Mouse (Mus musculus): ENCODE results near the gene Ivns1abp. TPM values are rescaled to one million over a fixed set of nuclear protein-coding genes. Genes with fewer than 3 reads are reported as not detected.
A peak's percentile ranks its signal among the peaks of the same experiment; 100 is the strongest.

Gene Ivns1abp
- polyA plus RNA-seq, 1 experiment: 93.8 TPM

DNA sequence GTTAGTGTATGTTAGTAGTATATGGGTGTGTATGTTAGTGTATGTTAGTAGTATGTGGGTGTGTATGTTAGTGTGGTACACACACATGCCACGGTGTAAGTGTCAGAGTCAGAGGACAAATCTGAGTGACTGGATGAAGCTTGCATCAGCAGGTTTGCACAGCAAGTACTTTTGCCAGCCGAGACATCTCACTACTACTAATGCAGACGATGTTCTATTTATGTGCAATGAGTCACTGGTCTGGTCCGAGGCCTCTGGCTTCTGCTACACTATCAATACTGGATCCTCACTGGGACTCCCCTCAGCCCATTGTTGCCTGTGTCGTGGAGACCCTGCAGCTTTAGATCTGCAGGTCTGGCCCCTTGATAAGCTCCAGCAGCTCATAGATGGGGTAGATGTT, 27.3 kb downstream of the Ivns1abp start:
- Histone ChIP-seq H3K27ac (ENCODE audit: control insufficient read depth, insufficient read depth, low read length) (no peak overlapping the region), H3K36me3 (ENCODE audit: control insufficient read depth, insufficient read depth, low read length) (peaks cover 28% of the 10 kb centered on the region), H3K4me1 (replicated peaks; ENCODE audit: control insufficient read depth, insufficient read depth, low read length) (no peaks in the 10 kb centered on the region), H3K4me3 (ENCODE audit: control insufficient read depth, insufficient read depth, low read length) (no peak overlapping the region), H3K27me3 (ENCODE audit: control insufficient read depth, insufficient read depth, low read length) (no peaks in the 10 kb centered on the region)
- WGBS: 97% methylated on average over 5 of the region's 5 CpGs
- TF ChIP-seq CTCF (IDR thresholded peaks at IDR 0.05; ENCODE audit: borderline replicate concordance, control insufficient read depth, extremely low read depth, insufficient read depth, low read length, poor library complexity) (no peak), POLR2A (IDR thresholded peaks at IDR 0.05; ENCODE audit: control insufficient read depth, extremely low read depth, insufficient read depth, low read length, poor library complexity) (no peak)
- DNase-seq: no peak

DNA sequence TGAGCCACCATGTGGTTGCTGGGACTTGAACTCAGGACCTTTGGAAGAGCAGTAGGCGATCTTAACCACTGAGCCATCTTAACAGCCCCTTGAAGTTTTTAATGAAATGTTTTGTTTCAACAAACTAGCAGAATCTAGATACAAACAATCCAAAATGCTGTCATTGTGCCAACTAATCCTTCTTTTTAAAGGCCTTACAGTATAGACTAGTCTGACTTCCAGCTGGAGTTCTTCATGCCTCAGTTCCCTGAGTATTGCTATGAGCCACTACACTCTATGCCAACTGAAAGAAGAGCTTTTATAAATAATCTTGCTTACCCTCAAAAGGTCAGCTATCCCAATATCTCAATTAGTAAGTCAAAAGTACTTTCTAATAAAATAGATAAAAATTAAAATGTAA, 28.5 kb downstream of the Ivns1abp start:
- WGBS: 95% methylated on average over 1 of the region's 1 CpGs
- H3K27me3 ChIP-seq (ENCODE audit: control insufficient read depth, insufficient read depth, low read length): no peaks in the 10 kb centered on the region
- H3K36me3 ChIP-seq (ENCODE audit: control insufficient read depth, insufficient read depth, low read length): peaks cover 27% of the 10 kb centered on the region
- no peak overlapping the region for H3K4me3 ChIP-seq (ENCODE audit: control insufficient read depth, insufficient read depth, low read length)
- H3K27ac ChIP-seq (ENCODE audit: control insufficient read depth, insufficient read depth, low read length): no peak overlapping the region
- TF ChIP-seq POLR2A (IDR thresholded peaks at IDR 0.05; ENCODE audit: control insufficient read depth, extremely low read depth, insufficient read depth, low read length, poor library complexity) (no peak), CTCF (IDR thresholded peaks at IDR 0.05; ENCODE audit: borderline replicate concordance, control insufficient read depth, extremely low read depth, insufficient read depth, low read length, poor library complexity) (no peak)
- H3K4me1 ChIP-seq (replicated peaks; ENCODE audit: control insufficient read depth, insufficient read depth, low read length): no peaks in the 10 kb centered on the region
- DNase-seq: no peak

DNA sequence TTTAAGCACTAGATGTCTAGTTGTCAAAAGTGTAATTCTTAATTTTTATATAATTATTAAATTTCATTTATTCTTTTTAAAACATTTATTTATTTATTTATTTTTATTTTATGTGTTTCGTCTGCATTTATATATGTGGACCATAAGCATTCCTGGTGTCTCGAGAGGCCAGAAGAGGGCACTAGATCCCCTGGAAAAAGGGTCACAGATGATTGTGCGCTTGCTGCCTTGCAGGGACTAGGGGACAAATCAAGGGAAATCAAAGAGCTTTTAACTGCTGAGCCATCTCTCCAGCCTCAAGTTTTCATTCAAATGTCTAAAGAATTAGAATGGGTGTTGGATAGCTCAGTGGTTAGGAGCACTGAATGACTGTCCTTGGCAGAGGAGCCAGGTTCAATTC, 33.1 kb downstream of the Ivns1abp start:
- no peak for TF ChIP-seq POLR2A (IDR thresholded peaks at IDR 0.05; ENCODE audit: control insufficient read depth, extremely low read depth, insufficient read depth, low read length, poor library complexity)
- TF ChIP-seq CTCF (IDR thresholded peaks at IDR 0.05; ENCODE audit: borderline replicate concordance, control insufficient read depth, extremely low read depth, insufficient read depth, low read length, poor library complexity): no peak
- Histone ChIP-seq H3K4me3 (ENCODE audit: control insufficient read depth, insufficient read depth, low read length) (no peak overlapping the region), H3K4me1 (replicated peaks; ENCODE audit: control insufficient read depth, insufficient read depth, low read length) (no peaks in the 10 kb centered on the region), H3K27ac (ENCODE audit: control insufficient read depth, insufficient read depth, low read length) (no peak overlapping the region), H3K36me3 (ENCODE audit: control insufficient read depth, insufficient read depth, low read length) (no peaks in the 10 kb centered on the region), H3K27me3 (ENCODE audit: control insufficient read depth, insufficient read depth, low read length) (no peaks in the 10 kb centered on the region)
- peak; percentile 9 for DNase-seq
- 98% methylated on average over 3 of the region's 3 CpGs for WGBS

DNA sequence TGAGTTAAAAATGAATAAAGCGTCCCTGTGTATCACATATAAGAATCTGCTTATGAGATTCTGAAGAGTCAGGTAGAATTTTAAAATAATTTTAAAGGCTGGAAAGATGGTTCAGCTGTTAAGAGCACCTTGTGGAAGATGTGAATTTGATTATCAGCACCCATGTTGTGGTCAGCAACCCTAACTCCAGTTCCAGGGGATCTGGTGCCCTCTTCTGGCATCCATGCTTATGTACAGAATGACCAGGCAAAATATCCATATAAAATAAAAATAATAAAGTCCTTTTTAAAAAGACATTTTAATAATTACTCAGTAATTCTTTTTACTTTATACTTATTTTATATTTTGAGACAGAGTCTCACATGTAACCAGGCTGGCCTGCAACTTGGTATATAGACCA, 45.8 kb downstream of the Ivns1abp start:
- TF ChIP-seq CTCF (IDR thresholded peaks at IDR 0.05; ENCODE audit: borderline replicate concordance, control insufficient read depth, extremely low read depth, insufficient read depth, low read length, poor library complexity) (no peak), POLR2A (IDR thresholded peaks at IDR 0.05; ENCODE audit: control insufficient read depth, extremely low read depth, insufficient read depth, low read length, poor library complexity) (no peak)
- no peak overlapping the region for H3K4me3 ChIP-seq (ENCODE audit: control insufficient read depth, insufficient read depth, low read length)
- H3K27ac ChIP-seq (ENCODE audit: control insufficient read depth, insufficient read depth, low read length): no peak overlapping the region
- DNase-seq: no peak
- H3K4me1 ChIP-seq (replicated peaks; ENCODE audit: control insufficient read depth, insufficient read depth, low read length): no peaks in the 10 kb centered on the region
- peaks cover 34% of the 10 kb centered on the region for H3K36me3 ChIP-seq (ENCODE audit: control insufficient read depth, insufficient read depth, low read length)
- WGBS: 98% methylated on average over 1 of the region's 1 CpGs
- H3K27me3 ChIP-seq (ENCODE audit: control insufficient read depth, insufficient read depth, low read length): no peaks in the 10 kb centered on the region

DNA sequence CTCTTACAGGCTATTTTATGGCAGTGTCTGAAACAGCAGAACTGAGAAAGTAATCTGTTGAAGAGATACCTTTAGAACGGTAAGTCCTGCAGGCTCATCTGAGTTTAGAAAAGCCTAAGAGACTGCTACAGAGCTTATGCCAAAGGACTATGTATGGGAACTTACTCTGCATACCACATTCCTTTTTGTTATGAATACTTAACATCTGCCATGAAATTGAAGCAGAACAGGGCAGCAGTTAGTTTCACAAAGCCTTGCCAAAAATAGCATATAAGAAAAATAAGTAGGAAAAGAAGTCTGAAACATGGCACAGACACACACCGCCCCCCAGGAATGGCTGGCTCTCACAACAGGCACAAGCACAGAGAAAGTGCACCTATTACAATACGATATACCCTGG, 65.5 kb downstream of the Ivns1abp start:
- 97% methylated on average over 3 of the region's 3 CpGs for WGBS
- H3K27ac ChIP-seq (ENCODE audit: control insufficient read depth, insufficient read depth, low read length): no peak overlapping the region
- no peaks in the 10 kb centered on the region for H3K4me1 ChIP-seq (replicated peaks; ENCODE audit: control insufficient read depth, insufficient read depth, low read length)
- H3K4me3 ChIP-seq (ENCODE audit: control insufficient read depth, insufficient read depth, low read length): no peak overlapping the region
- no peaks in the 10 kb centered on the region for H3K27me3 ChIP-seq (ENCODE audit: control insufficient read depth, insufficient read depth, low read length)
- H3K36me3 ChIP-seq (ENCODE audit: control insufficient read depth, insufficient read depth, low read length): peaks cover 9% of the 10 kb centered on the region
- no peak for DNase-seq
- TF ChIP-seq CTCF (IDR thresholded peaks at IDR 0.05; ENCODE audit: borderline replicate concordance, control insufficient read depth, extremely low read depth, insufficient read depth, low read length, poor library complexity) (no peak), POLR2A (IDR thresholded peaks at IDR 0.05; ENCODE audit: control insufficient read depth, extremely low read depth, insufficient read depth, low read length, poor library complexity) (no peak)

Other genes with a start within 250 kb of the Ivns1abp start
- 0.13 TPM in 1 of 2 replicates, not detected in the other for gene Gm47985, start 161.9 kb upstream of the Ivns1abp start, polyA plus RNA-seq (2012; rRNA removed)
- gene Gm8947, start 152.1 kb upstream of the Ivns1abp start, polyA plus RNA-seq (2012; rRNA removed): not detected in 2 replicates
- gene Gm47995, start 146.0 kb upstream of the Ivns1abp start, polyA plus RNA-seq (2012; rRNA removed): not detected in 2 replicates
- gene 3110040M04Rik, start 140.4 kb upstream of the Ivns1abp start, polyA plus RNA-seq (2012; rRNA removed): not detected in 2 replicates
- gene Gm47996, start 134.3 kb upstream of the Ivns1abp start, polyA plus RNA-seq (2012; rRNA removed): not detected in 2 replicates
- 7.7 and 10.2 TPM in 2 replicates for gene Swt1, start 84.0 kb downstream of the Ivns1abp start, polyA plus RNA-seq (2012; rRNA removed)
- gene Trmt1l, start 84.1 kb downstream of the Ivns1abp start, polyA plus RNA-seq (2012; rRNA removed): 21.8 and 22.9 TPM in 2 replicates
- gene Rnf2, start 156.5 kb downstream of the Ivns1abp start, polyA plus RNA-seq (2012; rRNA removed): 30.4 and 36.5 TPM in 2 replicates
- 6.4 and 7.7 TPM in 2 replicates for gene Fam129a, start 226.7 kb downstream of the Ivns1abp start, polyA plus RNA-seq (2012; rRNA removed)

All from thymus, adult 2 months (tissue).